Mouse (Mus musculus) heart, embryonic 15.5 days (tissue): ENCODE data around the gene Kcna5. TPM values are rescaled to one million over a fixed set of nuclear protein-coding genes. Genes with fewer than 3 reads are reported as not detected.

Source experiments
- ATAC-seq: fragments of 200-750 bp; cut with Nextera tagmentation; replicated peaks from 2 replicates; pipeline ENCODE4 v1.8.0; 2017; ENCODE audit warnings: low read depth, moderate TSS enrichment; ENCODE audit not compliant: insufficient number of reproducible peaks, insufficient read depth, low FRiP score
- H3K27ac ChIP-seq: fragments of 300-500 bp; sonication (generic); 2 replicates; pipeline ENCODE4 v1.5.1; 2015; ENCODE audit warnings: mild to moderate bottlenecking, inconsistent platforms
- H3K27me3 ChIP-seq: fragments of 300-500 bp; sonication (generic); 2 replicates; pipeline ENCODE4 v1.6.1; 2015; ENCODE audit warnings: inconsistent platforms
- H3K36me3 ChIP-seq: fragments of 300-500 bp; sonication (generic); 2 replicates; pipeline ENCODE4 v1.6.1; 2015; ENCODE audit warnings: mild to moderate bottlenecking, inconsistent platforms
- H3K4me1 ChIP-seq: fragments of 300-500 bp; sonication (generic); replicated peaks from 2 replicates; pipeline ENCODE4 v1.6.1; 2015; ENCODE audit warnings: inconsistent platforms
- H3K4me2 ChIP-seq: fragments of 300-500 bp; sonication (generic); 2 replicates; pipeline ENCODE4 v1.6.1; 2015; ENCODE audit warnings: inconsistent platforms, mild to moderate bottlenecking, moderate library complexity
- H3K4me3 ChIP-seq: fragments of 300-500 bp; sonication (generic); 2 replicates; pipeline ENCODE4 v1.5.1; 2015; ENCODE audit warnings: mild to moderate bottlenecking, inconsistent platforms
- H3K9ac ChIP-seq: fragments of 300-500 bp; sonication (generic); 2 replicates; pipeline ENCODE4 v1.6.1; 2015; ENCODE audit warnings: mild to moderate bottlenecking, inconsistent platforms
- H3K9me3 ChIP-seq: fragments of 300-500 bp; sonication (generic); replicated peaks from 2 replicates; pipeline ENCODE4 v1.6.1; 2016; ENCODE audit warnings: inconsistent platforms
- WGBS: fragments of 180-500 bp; shearing (Covaris S2); methylation state at CpG from one replicate; pipeline ENCODE4 v1.1.7; 2015; ENCODE audit warnings: mixed read lengths; 5-methylcytosine and 5-hydroxymethylcytosine counted together
- polyA plus RNA-seq: library from polyadenylated mRNA; unstranded; fragments of >200 nt; fragmentation: Nextera tagmentation; extraction: Ambion mirVana; gene quantifications from 2 replicates; pipeline ENCODE4 v1.2.1, GENCODE M21; 2015

The Kcna5 gene
- polyA plus RNA-seq, 1 experiment from 2014 or later, result 7.4 TPM

GRCm38 (mm10) chr6:126500985-126501384, 34.2 kb downstream of the Kcna5 start:
- 77% methylated on average over 6 of the region's 6 CpGs for WGBS
- Histone ChIP-seq H3K4me3 (no peak overlapping the region), H3K27ac (no peak overlapping the region), H3K9ac (no peak overlapping the region), H3K27me3 (peaks cover 7% of the 10 kb centered on the region; the same call in 1 of the 2 replicates), H3K4me1 (no peaks in the 10 kb centered on the region), H3K9me3 (no peaks in the 10 kb centered on the region), H3K4me2 (no peak overlapping the region), H3K36me3 (no peaks in the 10 kb centered on the region)
- no peak for ATAC-seq

GRCm38 (mm10) chr6:126500088-126500487, 35.1 kb downstream of the Kcna5 start:
- Histone ChIP-seq H3K27ac (no peak overlapping the region), H3K27me3 (peaks cover 7% of the 10 kb centered on the region; the same call in 1 of the 2 replicates), H3K36me3 (no peaks in the 10 kb centered on the region), H3K4me3 (no peak overlapping the region), H3K4me2 (no peak overlapping the region), H3K9ac (no peak overlapping the region), H3K4me1 (no peaks in the 10 kb centered on the region), H3K9me3 (no peaks in the 10 kb centered on the region)
- 0 out of 2 replicates have a peak, but pooled peaks have one; percentile 58 for ATAC-seq
- WGBS, result 21% methylated on average over 8 of the region's 8 CpGs

- Histone ChIP-seq H3K36me3 (no peaks in the 10 kb centered on the region), H3K4me3 (no peak overlapping the region), H3K27me3 (peaks cover 7% of the 10 kb centered on the region; the same call in 1 of the 2 replicates), H3K9me3 (no peaks in the 10 kb centered on the region), H3K9ac (no peak overlapping the region), H3K4me2 (no peak overlapping the region), H3K27ac (no peak overlapping the region), H3K4me1 (no peaks in the 10 kb centered on the region)
- no peak for ATAC-seq
- WGBS, result 63% methylated on average over 5 of the region's 5 CpGs
Observed at GRCm38 (mm10) chr6:126497878-126498277, 37.3 kb downstream of the Kcna5 start.

GRCm38 (mm10) chr6:126497173-126497839, 37.9 kb downstream of the Kcna5 start:
- H3K36me3 ChIP-seq, result no peaks in the 10 kb centered on the region
- peaks cover 7% of the 10 kb centered on the region; the same call in 1 of the 2 replicates for H3K27me3 ChIP-seq
- H3K4me2 ChIP-seq, result no peak overlapping the region
- no peak for ATAC-seq
- 46% methylated on average over 6 of the region's 6 CpGs for WGBS
- H3K9me3 ChIP-seq, result no peaks in the 10 kb centered on the region
- no peak overlapping the region for H3K27ac ChIP-seq
- no peak overlapping the region for H3K4me3 ChIP-seq
- no peak overlapping the region for H3K9ac ChIP-seq
- no peaks in the 10 kb centered on the region for H3K4me1 ChIP-seq

GRCm38 (mm10) chr6:126487136-126487535, 48.1 kb downstream of the Kcna5 start:
- Histone ChIP-seq H3K4me2 (no peak overlapping the region), H3K27ac (no peak overlapping the region), H3K4me1 (peaks cover 5% of the 10 kb centered on the region; the same call in 1 of the 2 replicates), H3K36me3 (no peaks in the 10 kb centered on the region), H3K4me3 (no peak overlapping the region), H3K9ac (no peak overlapping the region), H3K9me3 (no peaks in the 10 kb centered on the region), H3K27me3 (no peaks in the 10 kb centered on the region)
- no peak for ATAC-seq
- WGBS, result 31% methylated on average over 4 of the region's 4 CpGs

- WGBS, result 31% methylated on average over 4 of the region's 4 CpGs
- ATAC-seq, result 0 out of 2 replicates have a peak, but pooled peaks have one; percentile 38
- Histone ChIP-seq H3K9ac (no peak overlapping the region), H3K27ac (no peak overlapping the region), H3K4me2 (no peak overlapping the region), H3K36me3 (no peaks in the 10 kb centered on the region), H3K4me3 (no peak overlapping the region), H3K27me3 (no peaks in the 10 kb centered on the region), H3K9me3 (no peaks in the 10 kb centered on the region), H3K4me1 (peaks cover 5% of the 10 kb centered on the region; the same call in 1 of the 2 replicates)
Observed at GRCm38 (mm10) chr6:126484887-126485286, 50.3 kb downstream of the Kcna5 start.

GRCm38 (mm10) chr6:126483264-126483867, 51.8 kb downstream of the Kcna5 start:
- Histone ChIP-seq H3K4me3 (no peak overlapping the region), H3K36me3 (no peaks in the 10 kb centered on the region), H3K4me2 (no peak overlapping the region), H3K9ac (no peak overlapping the region), H3K4me1 (peaks cover 5% of the 10 kb centered on the region; the same call in 1 of the 2 replicates), H3K27me3 (no peaks in the 10 kb centered on the region), H3K9me3 (no peaks in the 10 kb centered on the region), H3K27ac (no peak overlapping the region)
- WGBS, result 65% methylated on average over 11 of the region's 11 CpGs
- ATAC-seq, result no peak

Other genes starting within 250 kb of the Kcna5 start
- gene Kcna1, start 111.0 kb upstream of the Kcna5 start, polyA plus RNA-seq, result 0.18 and 0.33 TPM in 2 replicates
- 1.5 and 2.2 TPM in 2 replicates for gene Kcna6, start 205.3 kb upstream of the Kcna5 start, polyA plus RNA-seq